In the genomic region with DNA sequence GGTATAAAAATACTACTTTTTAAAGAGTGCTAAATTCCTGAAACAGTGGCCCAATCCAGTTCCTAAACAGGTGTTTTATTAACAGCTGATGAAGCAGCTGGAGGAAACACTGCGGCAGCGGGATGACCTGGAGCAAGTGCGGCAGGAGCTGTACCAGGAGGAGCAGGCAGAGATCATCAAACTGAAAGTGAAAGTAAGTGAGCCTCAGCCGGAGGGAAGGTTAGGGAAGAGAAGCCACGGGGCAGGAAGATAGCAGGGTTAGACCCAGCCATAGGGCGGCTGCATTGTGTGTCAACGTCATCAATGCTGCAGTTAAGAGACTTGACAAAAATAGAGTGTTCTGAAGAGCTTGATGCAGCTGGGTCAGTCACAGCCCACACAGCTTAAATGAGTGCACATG, we compare ENCODE assay signal across 8 mouse cellular contexts. TPM values are rescaled to one million over a fixed set of nuclear protein-coding genes. Genes with fewer than 3 reads are reported as not detected.
DNase-seq lines count a peak whose midpoint lies in the region; ATAC-seq and TF ChIP-seq lines count a peak whose summit lies in the region.

No protein-coding gene starts in this region.

- no peak overlapping the region for H3K4me3 ChIP-seq in myocyte
- no peak overlapping the region for H3K4me3 ChIP-seq in midbrain, embryonic 11.5 days (ENCODE audit: low read depth, low read length)

- peak; percentile 23 for DNase-seq in ovary, postnatal 36 days (ENCODE audit: low spot score)
- DNase-seq in ovary, postnatal 14 days (ENCODE audit: low spot score) = no peak
- DNase-seq in gastrocnemius, postnatal 36 days = peak; percentile 8 to 30
- peak; percentile 21 for DNase-seq in kidney, postnatal 14 days
- no peak for DNase-seq in midbrain, embryonic 11.5 days (ENCODE audit: low spot score, missing footprints)
- no peak for DNase-seq in urinary bladder, postnatal 25 days (ENCODE audit: low spot score)
- DNase-seq in left cerebral cortex, adult 9 months (ENCODE audit: low spot score in 2 of 2) = no peak

- H3K4me2 ChIP-seq in myocyte (ENCODE audit: low read depth) = peak overlapping the region; percentile 88
- no peak overlapping the region for H3K4me2 ChIP-seq in midbrain, embryonic 11.5 days

- H3K4me1 ChIP-seq in midbrain, embryonic 11.5 days (ENCODE audit: control insufficient read depth, insufficient read depth, low read length) = no peaks in the 10 kb centered on the region

- no peak overlapping the region for H3ac ChIP-seq in myocyte (ENCODE audit: control insufficient read depth, insufficient read length)

- H3K27ac ChIP-seq in midbrain, embryonic 11.5 days (ENCODE audit: low read depth, low read length) = no peak overlapping the region

- intact Hi-C loops in gastrocnemius, postnatal 36 days (cut with DNase I) = no loop called here

- H3K27me3 ChIP-seq in myocyte (ENCODE audit: control insufficient read depth, insufficient read depth, insufficient read length) = no peaks in the 10 kb centered on the region
- no peaks in the 10 kb centered on the region for H3K27me3 ChIP-seq in midbrain, embryonic 11.5 days (ENCODE audit: control insufficient read depth, insufficient read depth, low read length)

- no peak overlapping the region for H3K9ac ChIP-seq in midbrain, embryonic 11.5 days (ENCODE audit: low read length)

- no peaks in the 10 kb centered on the region for H3K36me3 ChIP-seq in myocyte (ENCODE audit: control insufficient read depth, insufficient read depth)
- H3K36me3 ChIP-seq in midbrain, embryonic 11.5 days (ENCODE audit: control insufficient read depth, insufficient read depth, low read length) = peaks cover 19% of the 10 kb centered on the region

- H3K79me2 ChIP-seq in myocyte (ENCODE audit: control insufficient read depth, insufficient read depth) = no peaks in the 10 kb centered on the region

- 87% methylated on average over 7 of the region's 7 CpGs for WGBS in midbrain, embryonic 11.5 days

- TF ChIP-seq POLR2A in myocyte (IDR thresholded peaks at IDR 0.05; ENCODE audit: insufficient read length, low read depth) = no peak

- no peaks in the 10 kb centered on the region for H3K9me3 ChIP-seq in midbrain, embryonic 11.5 days (ENCODE audit: control insufficient read depth, low read length)

- ATAC-seq in midbrain, embryonic 11.5 days (ENCODE audit: low FRiP score) = no peak

TF ChIP-seq in myocyte, 11 proteins besides CTCF, POLR2A, EP300 and RAD21:
- no peak for TF ChIP-seq MYOG (IDR thresholded peaks at IDR 0.05; ENCODE audit: control insufficient read depth in 1 of 3, insufficient read depth in 1 of 3, insufficient read length in 2 of 3, low read depth in 2 of 3)
- TF ChIP-seq USF1 (IDR thresholded peaks at IDR 0.05; ENCODE audit: low read depth) = no peak
- no peak for TF ChIP-seq E2F4 (IDR thresholded peaks at IDR 0.05; ENCODE audit: insufficient read depth)
- no peak for TF ChIP-seq MAX (IDR thresholded peaks at IDR 0.05; ENCODE audit: low read depth)
- TF ChIP-seq TCF12 (IDR thresholded peaks at IDR 0.05; ENCODE audit: insufficient read depth, poor library complexity, severe bottlenecking) = no peak
- TF ChIP-seq SRF (IDR thresholded peaks at IDR 0.05; ENCODE audit: control insufficient read depth, insufficient read length, low read depth) = no peak
- no peak for TF ChIP-seq MYOD1 (IDR thresholded peaks at IDR 0.05; ENCODE audit: control insufficient read depth in 1 of 3, insufficient read length in 2 of 3, low read depth in 2 of 3)
- TF ChIP-seq TCF3 (IDR thresholded peaks at IDR 0.05; ENCODE audit: insufficient read length, low read depth) = no peak
- no peak for TF ChIP-seq POLR2AphosphoS2 (IDR thresholded peaks at IDR 0.05; ENCODE audit: insufficient read length, low read depth)
- TF ChIP-seq REST (IDR thresholded peaks at IDR 0.05; ENCODE audit: insufficient read depth, insufficient read length) = no peak
- no peak for TF ChIP-seq CEBPB (IDR thresholded peaks at IDR 0.05; ENCODE audit: insufficient read depth, poor library complexity, severe bottlenecking)
TF ChIP-seq in myocyte: peak in this region for 0.

RNA-seq across cellular contexts. Expression of a gene that starts 11.6 kb away (rescaled TPM):
- total RNA-seq in gastrocnemius, postnatal 36 days (2021) = under 1 TPM; 0.10 to 0.31 TPM
- 0.62 TPM for polyA plus RNA-seq in myocyte (2012; fragmentation: generic; extraction: Trizol)
- polyA plus RNA-seq in midbrain, embryonic 11.5 days (2014; fragmentation: Nextera tagmentation; extraction: Ambion mirVana) = 48.8 and 57.0 TPM in 2 replicates

RNA-seq across cellular contexts. Expression of a gene that starts 42.6 kb away (rescaled TPM):
- 1 to 10 TPM; 1.1 to 1.9 TPM for total RNA-seq in gastrocnemius, postnatal 36 days (2021)
- polyA plus RNA-seq in myocyte (2012; fragmentation: generic; extraction: Trizol) = 2.7 TPM
- 61.7 and 64.0 TPM in 2 replicates for polyA plus RNA-seq in midbrain, embryonic 11.5 days (2014; fragmentation: Nextera tagmentation; extraction: Ambion mirVana)

Comparison
In these comparisons a context has a peak if more than half of its experiments do, and no peak if none do; other contexts are left out.
1. DNase-seq: peak in ovary, postnatal 36 days (single experiment), gastrocnemius, postnatal 36 days (2 of 2) and kidney, postnatal 14 days (single experiment); none in ovary, postnatal 14 days (single experiment), midbrain, embryonic 11.5 days (single experiment), urinary bladder, postnatal 25 days (single experiment) and left cerebral cortex, adult 9 months (0 of 2).
2. RNA of a gene that starts 11.6 kb away (polyA plus RNA-seq): 48.8 to 57.0 TPM in midbrain, embryonic 11.5 days; 0.62 TPM in myocyte (single experiment); every median in the first group is over 10 times any median in the second.
3. RNA of a gene that starts 42.6 kb away (polyA plus RNA-seq): 61.7 to 64.0 TPM in midbrain, embryonic 11.5 days; 2.7 TPM in myocyte (single experiment); every median in the first group is over 10 times any median in the second.